Mouse (Mus musculus): ENCODE results near the gene Vav2.

The Vav2 gene

GRCm38 (mm10) chr2:27426855-27427457 lies at the start of gene Vav2:
Vav2 (minus strand) TSS chr2:27427033.
- DNase-seq (ENCODE audit: low spot score): peak; percentile 96

DNA sequence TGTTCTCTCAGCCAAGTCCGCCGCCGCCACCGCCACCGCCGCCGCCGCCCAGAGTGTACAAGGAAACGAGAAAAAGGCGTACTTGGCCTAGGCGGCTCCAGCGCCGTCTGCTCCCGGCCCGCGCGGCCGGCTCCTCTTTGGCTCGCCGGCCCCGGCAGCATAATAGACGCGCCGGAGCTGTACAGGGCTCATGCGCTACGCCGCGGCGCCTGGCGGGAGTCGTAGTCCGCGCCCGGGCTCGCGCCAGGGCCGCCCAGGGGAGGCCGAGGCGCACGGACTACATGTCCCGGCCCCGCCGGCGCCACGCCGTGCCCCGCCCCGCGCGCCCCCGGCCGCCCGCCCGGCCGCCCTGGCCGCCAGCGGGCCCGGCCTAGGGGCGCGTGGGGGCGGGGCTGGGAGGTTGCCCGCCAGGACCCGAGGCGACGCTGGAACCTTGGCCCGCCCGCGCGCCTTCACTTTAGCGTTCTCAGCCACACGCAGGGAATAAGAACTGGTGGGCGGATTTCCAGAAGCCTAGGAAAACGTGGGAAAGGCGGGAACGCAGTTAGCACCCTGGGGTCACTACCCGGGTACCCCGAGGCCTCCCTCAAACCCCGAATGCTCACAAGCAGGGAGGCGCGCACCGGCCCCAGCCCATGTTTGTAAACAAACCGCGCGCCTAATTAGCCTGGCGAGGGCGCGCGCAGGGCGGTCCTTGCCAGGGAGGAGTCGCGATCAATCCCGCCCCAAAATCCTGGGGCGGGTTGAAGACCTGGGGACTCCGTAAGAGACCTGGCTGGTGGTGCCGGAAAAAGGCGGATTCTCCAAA lies 48.9 kb upstream of the Vav2 start:
- peak; percentile 95 for DNase-seq (ENCODE audit: low spot score)

DNA sequence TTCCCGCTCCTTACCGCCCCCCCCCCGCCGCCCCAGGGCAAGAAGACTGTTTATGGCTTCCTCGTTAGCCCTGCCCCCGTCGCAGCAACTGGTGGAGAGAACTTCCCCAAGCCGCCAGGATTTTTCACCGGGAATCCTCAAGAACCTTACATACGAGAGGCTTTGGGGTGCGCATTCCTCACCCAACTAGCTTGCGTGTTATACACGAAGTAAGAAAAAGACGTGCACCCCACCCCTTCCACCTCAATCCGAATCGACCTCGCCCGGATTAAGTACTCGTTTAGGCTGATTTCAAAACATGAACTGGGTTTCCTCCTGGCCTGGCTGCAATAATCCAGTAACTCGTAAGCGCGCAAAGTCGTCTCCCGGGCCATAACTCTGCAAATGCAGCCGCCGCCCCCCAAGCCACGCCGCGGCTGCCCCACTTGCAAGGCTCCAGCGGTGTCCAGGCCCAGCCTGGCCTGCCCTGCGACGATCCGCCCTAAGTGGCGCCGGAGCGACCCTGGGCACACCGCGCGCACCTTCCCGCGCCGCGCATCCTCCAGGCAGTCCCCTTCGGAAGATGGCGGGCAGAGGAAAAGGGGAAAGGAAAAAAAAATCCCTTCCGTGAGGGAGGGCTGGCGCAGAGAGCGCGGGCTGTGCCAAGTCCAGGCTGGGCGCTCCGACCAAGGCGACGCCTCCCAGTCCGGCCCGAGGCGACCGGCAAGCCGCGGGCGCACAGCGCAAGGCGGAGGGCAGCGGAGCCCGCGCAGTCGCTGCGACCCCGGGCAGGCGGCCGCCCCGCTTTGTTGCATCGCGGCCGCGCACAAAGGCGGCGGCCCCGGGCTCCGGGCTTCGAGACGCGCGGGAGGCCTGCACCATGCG lies 48.0 kb upstream of the Vav2 start:
- peak; percentile 45 for DNase-seq (ENCODE audit: low spot score)

DNA sequence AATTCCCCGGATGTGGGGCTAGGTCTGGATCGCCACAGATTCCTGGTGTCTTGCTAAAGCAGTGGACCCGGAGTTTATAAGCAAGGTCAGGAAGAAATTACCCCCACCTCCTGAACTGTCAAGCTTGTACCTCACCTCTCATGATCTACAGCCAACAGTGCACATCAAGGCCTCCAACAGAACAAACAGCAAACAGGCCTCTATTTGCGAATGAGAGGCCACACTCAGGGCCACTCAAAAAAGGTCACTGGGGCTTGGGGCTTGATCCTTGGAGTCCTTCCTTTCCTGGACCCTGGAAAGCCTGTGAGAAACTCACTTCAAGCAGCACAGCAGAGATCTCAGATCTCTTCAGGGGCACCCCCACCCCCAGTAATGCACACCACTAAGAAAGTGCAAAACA lies 47.1 kb upstream of the Vav2 start:
- no peak for DNase-seq (ENCODE audit: low spot score)

- DNase-seq (ENCODE audit: low spot score): no peak
Measured at GRCm38 (mm10) chr2:27473061-27473765, 46.4 kb upstream of the Vav2 start.

- DNase-seq (ENCODE audit: low spot score): no peak
Measured at GRCm38 (mm10) chr2:27471170-27471584, 44.3 kb upstream of the Vav2 start.

- no peak for DNase-seq (ENCODE audit: low spot score)
Measured at GRCm38 (mm10) chr2:27470535-27470934, 43.7 kb upstream of the Vav2 start.

DNA sequence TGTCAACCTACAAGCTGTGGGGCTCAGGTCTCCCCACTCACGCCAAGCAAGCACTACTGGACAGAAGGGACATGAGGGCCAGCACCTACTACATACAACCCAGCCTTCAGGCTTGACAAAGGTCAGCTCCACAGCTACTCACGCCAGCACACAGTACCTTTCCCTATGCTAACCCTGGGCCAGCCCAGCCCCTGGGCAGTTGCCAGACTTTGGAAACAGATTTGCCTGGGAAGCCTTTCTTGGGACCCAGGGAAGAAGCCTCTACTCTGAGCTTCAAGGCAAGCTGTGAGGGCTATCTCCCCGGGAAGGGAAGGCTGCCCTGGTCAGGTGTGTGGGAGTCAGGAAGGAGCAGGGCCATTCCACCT lies 43.1 kb upstream of the Vav2 start:
- DNase-seq (ENCODE audit: low spot score): no peak

DNA sequence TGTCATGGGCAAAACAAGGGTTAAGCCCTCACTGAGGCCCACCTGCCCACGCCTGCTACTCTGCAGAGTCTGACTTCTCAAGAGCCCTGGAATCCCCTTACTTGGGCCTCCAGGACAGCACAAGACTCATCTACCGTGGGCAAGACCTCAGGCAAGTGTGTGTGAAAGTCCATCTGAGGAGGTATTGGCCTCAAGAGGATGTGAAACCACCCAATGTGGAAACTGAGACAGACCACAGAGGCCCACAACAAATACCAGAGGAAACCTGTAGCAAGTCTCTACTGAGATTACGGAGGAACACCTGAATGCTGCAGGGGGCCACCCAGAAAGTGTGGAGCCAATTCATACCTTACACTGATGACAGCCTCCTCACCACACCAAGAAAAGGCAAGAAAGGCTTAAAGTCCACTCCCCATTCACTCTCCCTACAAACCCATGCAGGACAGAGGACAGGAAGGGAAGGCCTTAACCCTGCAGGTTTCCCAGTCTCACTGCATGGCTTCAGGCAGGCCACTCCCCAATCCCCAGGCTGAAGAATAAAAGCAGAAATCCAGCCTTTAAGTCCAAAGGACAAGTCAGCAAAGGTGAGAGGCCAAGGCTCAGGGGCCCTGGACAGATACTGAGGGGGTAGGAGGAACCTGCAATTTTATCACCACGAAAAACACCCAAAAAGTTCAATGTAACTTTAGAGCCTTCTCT lies 42.6 kb upstream of the Vav2 start:
- no peak for DNase-seq (ENCODE audit: low spot score)

GRCm38 (mm10) chr2:27462901-27463300 lies 36.1 kb upstream of the Vav2 start:
- no peak for DNase-seq (ENCODE audit: low spot score)

DNA sequence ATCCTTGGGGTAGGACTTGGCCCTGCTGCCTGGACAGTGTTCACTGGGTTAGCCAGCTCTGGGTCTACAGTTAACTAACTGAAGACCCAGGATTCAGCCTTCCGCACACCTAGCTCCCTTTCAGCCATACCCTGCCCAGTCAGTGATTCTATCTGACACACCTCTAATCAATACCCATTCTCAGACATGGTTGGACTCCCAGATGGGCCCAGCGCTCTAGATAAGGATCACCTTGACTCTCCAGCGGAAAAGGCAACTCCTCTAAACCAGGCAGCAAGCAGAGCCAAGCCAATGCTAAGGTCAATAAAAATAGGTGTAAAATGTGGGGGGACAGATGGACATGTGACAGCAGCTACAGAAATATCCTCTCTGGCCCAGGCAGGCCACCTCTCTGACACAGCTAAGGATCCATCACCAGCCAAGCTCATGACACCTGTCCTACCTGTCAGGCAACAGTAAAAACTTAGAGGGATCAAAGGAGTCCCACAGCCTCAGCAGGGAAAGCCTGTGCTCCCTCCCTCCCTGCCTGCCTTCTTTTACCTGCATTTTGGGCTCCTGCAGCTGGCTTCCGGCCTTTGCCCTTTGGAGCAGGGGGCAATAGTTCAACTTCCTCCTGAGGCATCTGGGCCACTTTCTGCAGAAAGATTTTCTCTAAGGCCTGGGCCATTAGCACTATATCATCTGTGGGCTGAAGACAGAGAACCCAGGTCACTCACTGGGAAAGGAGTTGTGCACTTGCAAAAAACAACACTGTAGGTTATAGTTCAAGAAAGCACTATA lies 35.2 kb upstream of the Vav2 start:
- DNase-seq (ENCODE audit: low spot score): no peak

- no peak for DNase-seq (ENCODE audit: low spot score)
Measured at GRCm38 (mm10) chr2:27460651-27461050, 33.8 kb upstream of the Vav2 start.

GRCm38 (mm10) chr2:27460163-27460562 lies 33.3 kb upstream of the Vav2 start:
- DNase-seq (ENCODE audit: low spot score): no peak

- no peak for DNase-seq (ENCODE audit: low spot score)
Measured at GRCm38 (mm10) chr2:27459735-27460134, 32.9 kb upstream of the Vav2 start.

DNA sequence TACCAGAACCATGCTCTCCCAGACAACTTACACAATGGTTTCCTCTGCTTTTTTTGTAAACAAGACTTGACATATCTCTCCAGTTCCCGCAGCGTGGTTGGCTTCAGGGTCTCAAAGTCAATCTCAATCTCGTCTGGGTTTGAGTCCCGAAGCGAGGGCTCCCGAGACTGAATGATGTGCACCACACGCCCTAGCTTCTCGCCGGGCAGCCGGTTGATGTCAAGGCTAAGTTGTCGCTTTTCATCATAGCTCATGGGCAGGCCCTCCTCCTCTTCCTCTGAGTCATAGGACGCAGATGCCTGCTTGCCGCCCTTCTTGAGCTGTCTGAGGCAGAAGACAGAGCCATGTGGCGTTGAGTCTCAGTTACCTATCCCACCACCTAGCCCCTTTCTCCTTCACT lies 23.4 kb upstream of the Vav2 start:
- no peak for DNase-seq (ENCODE audit: low spot score)

GRCm38 (mm10) chr2:27447782-27448181 lies 20.9 kb upstream of the Vav2 start:
- peak; percentile 29 for DNase-seq (ENCODE audit: low spot score)

DNA sequence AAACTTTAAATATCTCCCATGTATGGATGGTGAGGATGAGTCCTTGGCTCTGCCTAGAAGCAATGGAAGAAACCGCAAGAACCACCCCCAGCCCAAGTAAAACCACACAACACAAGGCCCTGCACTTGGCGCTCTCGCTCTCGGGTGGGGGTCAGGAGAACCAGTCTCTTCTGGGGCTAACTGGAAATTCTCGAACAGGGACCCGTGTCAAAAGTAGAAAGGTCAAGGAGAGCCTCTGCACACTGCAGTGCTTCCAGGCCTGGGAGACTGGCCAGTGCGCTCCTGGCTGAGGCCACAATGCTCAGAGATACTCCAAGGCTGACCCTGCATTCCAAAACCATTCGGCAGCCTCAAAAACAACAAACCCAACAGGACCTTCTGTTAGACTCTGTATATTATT lies 20.0 kb upstream of the Vav2 start:
- no peak for DNase-seq (ENCODE audit: low spot score)

DNA sequence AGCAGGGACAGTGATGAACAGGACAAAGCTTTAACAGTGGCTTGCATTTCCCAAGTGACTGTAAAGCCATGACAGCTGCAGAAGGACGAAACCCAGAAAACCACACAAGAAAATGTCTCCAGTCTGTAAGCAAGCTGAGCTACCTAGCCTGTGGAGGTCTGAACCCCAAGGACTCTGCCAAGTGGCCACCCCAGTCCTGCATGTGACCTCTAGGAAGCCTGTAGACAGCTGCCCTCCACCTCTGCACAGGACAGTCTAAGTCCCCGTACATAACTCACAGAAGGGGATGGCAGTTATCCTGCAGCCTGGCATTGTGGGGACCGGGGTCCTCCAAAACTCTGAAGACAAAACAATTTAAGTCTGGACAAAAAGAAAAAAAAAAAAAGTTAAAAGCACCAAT lies 19.1 kb upstream of the Vav2 start:
- DNase-seq (ENCODE audit: low spot score): no peak

GRCm38 (mm10) chr2:27443450-27443708 lies 16.5 kb upstream of the Vav2 start:
- DNase-seq (ENCODE audit: low spot score): no peak

DNA sequence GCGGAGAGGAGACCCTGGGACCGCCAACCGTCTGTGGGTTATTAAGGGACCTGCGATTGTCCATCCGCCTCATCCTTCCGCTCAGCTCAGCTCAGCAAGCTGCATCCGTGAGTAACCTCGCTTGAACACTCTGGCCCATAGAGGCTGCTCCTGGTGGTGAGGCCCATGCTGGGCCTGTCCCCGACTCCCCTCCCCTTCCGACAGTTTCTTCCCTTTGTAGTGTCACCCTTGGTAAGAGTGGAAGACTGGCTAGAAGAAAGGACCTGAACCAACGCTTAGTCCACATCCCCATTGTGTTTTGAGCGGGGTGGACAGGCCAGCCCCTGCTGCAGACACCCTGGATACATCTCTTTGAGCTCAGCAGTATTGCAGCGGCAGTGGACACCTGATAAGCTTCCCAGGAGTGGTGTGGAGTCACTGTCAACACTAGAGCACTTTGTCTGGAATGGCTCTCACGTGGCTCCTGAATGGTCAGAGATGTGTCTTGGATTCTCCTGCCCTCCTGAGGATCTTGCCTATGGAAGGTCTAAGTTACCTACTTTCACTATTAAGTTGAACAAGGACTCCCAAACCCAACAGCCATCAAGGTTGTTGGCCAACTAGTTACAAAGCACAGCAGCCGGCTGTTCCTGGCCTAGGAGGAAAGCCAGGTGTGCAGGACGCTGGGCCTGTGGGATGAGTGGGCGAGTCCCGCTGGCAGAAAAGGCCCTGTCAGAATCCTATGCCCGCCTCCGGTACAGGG lies 16.0 kb upstream of the Vav2 start:
- DNase-seq (ENCODE audit: low spot score): no peak

Measured in embryo, embryonic 10 days (tissue).